Mouse (Mus musculus): ENCODE data around the gene Cstad. TPM values are rescaled to one million over a fixed set of nuclear protein-coding genes. Genes with fewer than 3 reads are reported as not detected.

Cstad gene
- polyA plus RNA-seq, 1 experiment from 2014 or later: 0.83 TPM

DNA sequence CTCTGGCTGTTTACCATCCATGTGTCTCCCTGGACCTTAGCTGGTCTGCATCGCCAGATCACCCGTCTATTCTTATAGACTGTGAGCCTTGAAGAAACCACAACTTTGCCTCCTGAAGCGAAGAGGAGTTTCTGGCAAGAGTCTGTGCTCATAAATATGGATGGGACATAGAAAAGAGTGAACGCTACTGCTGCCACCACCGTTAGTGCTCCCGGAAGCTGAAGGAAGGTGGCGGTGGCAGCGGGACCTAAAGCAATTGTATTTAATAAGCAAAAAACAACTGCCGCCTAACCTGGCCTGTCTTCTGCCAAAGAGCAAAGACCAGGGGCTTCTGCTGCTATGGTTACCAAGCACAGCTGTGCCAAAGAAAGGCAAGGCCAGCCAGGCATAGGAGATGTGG is 59.3 kb downstream of the Cstad start:
- WGBS: 40% methylated on average over 9 of the region's 9 CpGs
- Histone ChIP-seq H3K9ac (replicated peaks) (no peak overlapping the region), H3K27me3 (replicated peaks) (no peaks in the 10 kb centered on the region), H3K4me1 (peaks cover 93% of the 10 kb centered on the region), H3K36me3 (no peaks in the 10 kb centered on the region), H3K9me3 (replicated peaks) (no peaks in the 10 kb centered on the region), H3K27ac (replicated peaks) (peak overlapping the region; percentile 90), H3K4me3 (replicated peaks) (no peak overlapping the region), H3K4me2 (no peak overlapping the region)
- ATAC-seq (ENCODE audit: low FRiP score): no peak

DNA sequence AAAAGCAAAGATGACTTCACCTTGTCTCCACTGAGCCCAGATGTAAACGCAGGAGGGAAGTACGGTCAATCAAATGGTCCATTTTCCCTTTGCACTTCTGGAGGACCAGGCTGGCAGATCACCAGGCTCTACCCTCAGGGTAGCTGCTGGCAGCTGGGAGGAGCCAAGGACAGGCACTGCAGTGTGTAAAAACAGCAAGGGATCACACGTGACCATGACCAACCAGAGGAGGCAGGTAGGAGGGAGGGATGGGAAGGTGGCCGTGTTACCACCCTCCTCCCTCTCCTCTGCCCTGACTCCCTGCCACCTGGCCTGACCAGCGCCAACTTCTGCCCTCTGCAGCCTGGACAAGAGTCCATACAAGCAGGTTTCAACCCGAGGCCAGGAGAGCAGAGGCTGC is 59.7 kb downstream of the Cstad start:
- Histone ChIP-seq H3K9ac (replicated peaks) (no peak overlapping the region), H3K9me3 (replicated peaks) (no peaks in the 10 kb centered on the region), H3K27ac (replicated peaks) (peak overlapping the region; percentile 90), H3K4me2 (no peak overlapping the region), H3K4me3 (replicated peaks) (no peak overlapping the region), H3K36me3 (no peaks in the 10 kb centered on the region), H3K4me1 (peaks cover 93% of the 10 kb centered on the region), H3K27me3 (replicated peaks) (no peaks in the 10 kb centered on the region)
- 48% methylated on average over 6 of the region's 6 CpGs for WGBS
- ATAC-seq (ENCODE audit: low FRiP score): no peak

DNA sequence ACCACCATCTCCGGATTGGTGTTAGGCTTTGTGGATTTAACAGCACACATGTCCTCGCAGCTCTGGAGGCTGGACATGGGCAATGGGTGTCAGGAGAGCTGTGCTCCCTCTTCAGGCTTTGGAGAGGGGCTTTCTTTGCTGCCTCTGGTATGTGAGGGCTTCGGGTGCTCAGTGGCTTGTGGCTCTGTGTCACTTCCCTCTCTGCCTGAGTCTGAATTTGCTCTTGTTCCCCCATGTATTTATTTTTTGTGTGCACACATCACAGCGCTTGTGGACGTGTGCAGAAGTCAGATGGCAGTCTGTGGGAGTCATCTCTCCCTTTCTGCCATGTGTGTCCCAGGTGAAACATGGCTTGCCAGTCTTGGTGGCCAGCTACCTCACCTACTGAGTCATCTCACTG is 60.9 kb downstream of the Cstad start:
- Histone ChIP-seq H3K9ac (replicated peaks) (no peak overlapping the region), H3K4me3 (replicated peaks) (no peak overlapping the region), H3K4me2 (no peak overlapping the region), H3K4me1 (peaks cover 94% of the 10 kb centered on the region), H3K9me3 (replicated peaks) (no peaks in the 10 kb centered on the region), H3K27me3 (replicated peaks) (no peaks in the 10 kb centered on the region), H3K36me3 (no peaks in the 10 kb centered on the region), H3K27ac (replicated peaks) (peak overlapping the region; percentile 98; the same call in 1 of the 2 replicates)
- ATAC-seq (ENCODE audit: low FRiP score): no peak
- 83% methylated on average over 5 of the region's 5 CpGs for WGBS

DNA sequence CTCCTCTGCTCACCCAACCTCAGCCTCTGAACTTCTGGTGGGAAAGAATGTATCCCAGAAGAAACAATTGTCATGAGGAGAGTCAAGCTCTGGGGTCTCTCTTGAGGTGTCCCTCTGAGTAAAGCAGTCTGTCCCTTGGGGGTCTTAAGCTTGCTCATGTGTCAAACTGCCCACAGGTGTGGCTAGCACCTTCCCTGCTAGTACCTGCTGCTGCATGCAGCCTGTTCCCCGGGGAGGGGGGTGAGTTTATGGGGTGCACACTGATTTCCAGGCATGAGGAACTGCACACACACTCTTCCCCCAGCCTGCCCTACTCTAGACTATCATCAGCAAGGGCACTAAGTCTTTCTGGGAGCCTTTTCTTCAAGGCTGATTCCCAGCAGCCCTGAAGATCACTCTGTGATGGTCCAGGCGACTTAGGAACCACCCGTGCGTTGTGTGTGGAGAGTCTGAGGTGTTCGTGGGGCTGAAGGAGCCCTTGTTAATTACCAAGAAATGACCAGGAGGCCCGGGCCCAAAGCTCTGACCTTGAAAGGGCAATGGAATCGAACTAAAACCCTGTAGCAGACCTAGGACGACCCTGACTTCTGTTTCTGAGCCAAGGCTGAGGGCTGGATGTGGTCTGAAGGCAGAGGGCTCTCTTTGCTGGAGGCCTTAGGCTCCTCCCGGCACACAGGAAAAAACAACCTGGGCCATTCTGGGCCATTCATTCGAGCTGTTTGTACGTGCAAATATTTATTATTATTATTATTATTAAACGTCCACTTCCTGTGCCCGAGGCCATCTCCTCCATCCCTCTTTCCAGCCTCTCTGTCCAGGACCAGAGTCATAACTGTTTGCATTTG is 62.1 kb downstream of the Cstad start:
- Histone ChIP-seq H3K4me2 (no peak overlapping the region), H3K27me3 (replicated peaks) (no peaks in the 10 kb centered on the region), H3K4me3 (replicated peaks) (no peak overlapping the region), H3K36me3 (no peaks in the 10 kb centered on the region), H3K4me1 (peaks cover 94% of the 10 kb centered on the region), H3K9ac (replicated peaks) (no peak overlapping the region), H3K9me3 (replicated peaks) (no peaks in the 10 kb centered on the region), H3K27ac (replicated peaks) (peak overlapping the region; percentile 98)
- 38% methylated on average over 13 of the region's 13 CpGs for WGBS
- no peak for ATAC-seq (ENCODE audit: low FRiP score)

DNA sequence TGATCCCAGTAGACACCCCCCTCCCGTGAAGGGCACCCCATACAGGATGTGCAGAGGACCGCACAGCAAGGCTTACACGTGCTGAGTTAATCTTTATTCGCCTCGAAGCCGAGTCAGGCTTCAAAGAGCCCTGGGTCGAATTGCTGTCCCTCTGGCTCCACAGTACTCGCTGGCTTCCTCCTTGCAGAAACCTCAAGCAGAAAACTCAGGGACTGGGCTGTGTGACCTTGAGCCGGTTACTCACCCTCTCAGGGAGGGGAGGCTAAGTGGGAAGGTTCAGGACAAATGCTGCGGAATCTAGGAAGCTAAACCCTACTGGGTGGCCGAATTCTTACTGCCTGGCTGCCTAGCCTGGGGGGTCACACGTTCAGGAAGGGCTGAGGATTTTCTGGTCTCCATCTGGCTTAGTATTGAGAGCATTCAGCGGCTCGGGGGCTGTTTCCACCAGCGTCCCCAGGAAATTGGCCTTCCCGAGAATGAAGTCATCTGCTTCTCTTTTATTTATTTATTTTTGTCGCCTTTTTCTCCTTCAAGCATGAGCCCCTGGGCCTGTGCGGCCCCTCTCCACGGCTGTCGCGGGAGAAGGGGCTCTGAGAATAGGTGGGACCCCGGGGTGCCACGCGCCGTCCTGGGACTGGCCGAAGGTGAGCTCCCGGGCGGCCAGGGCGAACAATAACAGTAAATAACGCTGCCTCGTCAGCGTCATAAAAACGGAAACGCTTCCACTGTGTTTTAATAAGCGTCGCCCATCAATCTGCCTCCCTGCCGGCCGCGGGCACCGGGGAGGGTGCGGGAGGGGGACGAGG is 63.0 kb downstream of the Cstad start:
- Histone ChIP-seq H3K9me3 (replicated peaks) (no peaks in the 10 kb centered on the region), H3K4me2 (peak overlapping the region; percentile 61), H3K4me3 (replicated peaks) (peak overlapping the region; percentile 32), H3K36me3 (no peaks in the 10 kb centered on the region), H3K4me1 (peaks cover 90% of the 10 kb centered on the region), H3K9ac (replicated peaks) (peak overlapping the region; percentile 53), H3K27me3 (replicated peaks) (no peaks in the 10 kb centered on the region), H3K27ac (replicated peaks) (peak overlapping the region; percentile 98)
- under 1% methylated on average over 42 of the region's 42 CpGs for WGBS
- ATAC-seq (ENCODE audit: low FRiP score): peak; percentile 35

DNA sequence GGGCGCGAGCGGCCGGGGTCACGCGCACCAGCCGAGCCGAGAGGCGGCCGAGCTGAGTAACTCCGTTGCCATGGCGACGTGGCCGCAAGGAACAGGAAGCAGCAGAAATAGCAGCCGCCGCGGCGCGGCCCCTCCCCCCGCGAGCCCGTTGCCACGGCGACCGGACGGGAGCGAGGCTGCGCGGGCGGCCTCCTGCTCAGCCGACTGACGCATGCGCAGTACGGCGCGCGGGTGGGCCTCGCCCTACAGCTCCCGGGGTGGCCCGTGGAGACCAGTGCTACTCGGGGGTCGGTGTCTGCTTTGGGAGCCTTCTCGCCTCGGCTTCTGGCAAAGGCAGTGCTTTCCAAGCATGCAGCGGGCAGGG is 63.6 kb downstream of the Cstad start:
- H3K4me3 ChIP-seq (replicated peaks): peak overlapping the region; percentile 32
- under 1% methylated on average over 35 of the region's 45 CpGs for WGBS
- H3K27ac ChIP-seq (replicated peaks): peak overlapping the region; percentile 98
- peak; percentile 84 for ATAC-seq (ENCODE audit: low FRiP score)
- H3K4me2 ChIP-seq: peak overlapping the region; percentile 61
- H3K9ac ChIP-seq (replicated peaks): peak overlapping the region; percentile 53
- no peaks in the 10 kb centered on the region for H3K9me3 ChIP-seq (replicated peaks)
- H3K4me1 ChIP-seq: peaks cover 84% of the 10 kb centered on the region
- H3K36me3 ChIP-seq: no peaks in the 10 kb centered on the region
- no peaks in the 10 kb centered on the region for H3K27me3 ChIP-seq (replicated peaks)

Other genes with a start within 250 kb of the Cstad start
- 174 and 200 TPM in 2 replicates for gene Sh3glb2, start 235.7 kb upstream of the Cstad start, polyA plus RNA-seq (2015; fragmentation: Nextera tagmentation; extraction: Ambion mirVana)
- gene Miga2, start 230.8 kb upstream of the Cstad start, polyA plus RNA-seq (2015; fragmentation: Nextera tagmentation; extraction: Ambion mirVana): 32.7 and 35.8 TPM in 2 replicates
- gene Dolpp1, start 202.8 kb upstream of the Cstad start, polyA plus RNA-seq (2015; fragmentation: Nextera tagmentation; extraction: Ambion mirVana): 59.0 and 63.2 TPM in 2 replicates
- 21.3 and 26.8 TPM in 2 replicates for gene Crat, start 179.2 kb upstream of the Cstad start, polyA plus RNA-seq (2015; fragmentation: Nextera tagmentation; extraction: Ambion mirVana)
- 138 and 145 TPM in 2 replicates for gene Ptpa, start 179.0 kb upstream of the Cstad start, polyA plus RNA-seq (2015; fragmentation: Nextera tagmentation; extraction: Ambion mirVana)
- 1.4 and 1.9 TPM in 2 replicates for gene Ier5l, start 120.8 kb upstream of the Cstad start, polyA plus RNA-seq (2015; fragmentation: Nextera tagmentation; extraction: Ambion mirVana)
- 1.5 and 2.2 TPM in 2 replicates for gene 1700001O22Rik, start 208.6 kb downstream of the Cstad start, polyA plus RNA-seq (2015; fragmentation: Nextera tagmentation; extraction: Ambion mirVana)
- 92.6 and 107 TPM in 2 replicates for gene Ntmt1, start 212.8 kb downstream of the Cstad start, polyA plus RNA-seq (2015; fragmentation: Nextera tagmentation; extraction: Ambion mirVana)
- 40.7 and 44.0 TPM in 2 replicates for gene Asb6, start 235.3 kb downstream of the Cstad start, polyA plus RNA-seq (2015; fragmentation: Nextera tagmentation; extraction: Ambion mirVana)
- gene Prrx2, start 239.9 kb downstream of the Cstad start, polyA plus RNA-seq (2015; fragmentation: Nextera tagmentation; extraction: Ambion mirVana): 1.8 and 2.7 TPM in 2 replicates